Mouse (Mus musculus): ENCODE measurements at regions not wholly inside any gene's neighbourhood (a gene's known extent, or its start where the extent isn't known, plus 50 kb on each side); places are given as distances from the start of the nearest gene placed in this dataset.

- TF ChIP-seq POLR2A (IDR thresholded peaks at IDR 0.05; ENCODE audit: borderline replicate concordance, extremely low read depth, insufficient read depth, insufficient read length, poor library complexity, severe bottlenecking) (no peak), CTCF (IDR thresholded peaks at IDR 0.05; ENCODE audit: borderline replicate concordance, extremely low read depth, insufficient read depth, insufficient read length) (no peak)
These were observed 129.6 kb upstream of the Tbx20 start for GRCm38 (mm10) chr9:24903706-24904105.
